Mouse (Mus musculus): ENCODE measurements around the gene Il34. TPM values are rescaled to one million over a fixed set of nuclear protein-coding genes. Genes with fewer than 3 reads are reported as not detected.
A peak's percentile ranks its signal among the peaks of the same experiment; 100 is the strongest.

Gene Il34
- polyA plus RNA-seq, 1 experiment from 2014 or later: 0.15 TPM

DNA sequence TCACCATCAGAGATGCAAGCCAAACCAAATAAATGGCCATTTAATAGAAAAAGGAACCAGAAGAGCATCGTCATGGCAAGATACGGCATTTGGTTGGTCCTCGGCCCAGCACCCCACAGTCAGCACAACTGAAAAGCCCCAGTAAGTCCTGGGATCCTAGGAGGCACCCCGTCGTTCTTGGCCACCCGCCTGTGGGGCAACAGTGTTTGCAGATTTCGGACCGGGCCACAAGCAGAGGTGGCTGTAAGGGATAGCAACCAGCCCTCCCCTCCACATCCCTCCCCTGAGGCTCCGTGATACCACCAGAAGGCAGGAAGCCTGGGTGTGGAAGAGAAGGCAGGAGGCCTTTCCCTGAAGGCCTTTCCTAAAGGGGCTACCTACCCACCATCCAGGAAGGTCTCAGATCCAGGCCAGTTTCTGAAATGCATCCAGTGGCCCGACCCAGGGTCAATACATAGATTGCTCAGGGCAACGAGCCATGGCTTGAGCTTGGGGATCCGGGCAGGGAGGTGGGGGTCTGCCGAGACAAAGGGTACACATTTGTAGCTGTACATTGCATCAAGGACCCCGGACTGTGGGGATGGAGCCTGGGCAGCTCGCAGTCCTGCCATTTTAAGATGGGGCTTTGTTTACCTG lies 63.8 kb downstream of the Il34 start:
- no peaks in the 10 kb centered on the region for H3K4me1 ChIP-seq (ENCODE audit: control insufficient read depth, insufficient read depth, low read length)
- H3K27ac ChIP-seq (replicated peaks; ENCODE audit: low read depth, low read length): no peak overlapping the region
- no peak overlapping the region for H3K9ac ChIP-seq (replicated peaks; ENCODE audit: low read length)
- no peak for ATAC-seq (replicated peaks; ENCODE audit: insufficient number of reproducible peaks, low FRiP score, low TSS enrichment, low read depth)
- no peak for DNase-seq (ENCODE audit: low spot score)
- no peak overlapping the region for H3K4me3 ChIP-seq (ENCODE audit: low read depth, low read length)
- peaks cover 8% of the 10 kb centered on the region for H3K36me3 ChIP-seq (replicated peaks; ENCODE audit: control insufficient read depth, insufficient read depth, low read depth, low read length)
- no peaks in the 10 kb centered on the region for H3K27me3 ChIP-seq (ENCODE audit: control insufficient read depth, insufficient read depth, low read length)
- 73% methylated on average over 15 of the region's 15 CpGs for WGBS
- H3K4me2 ChIP-seq (ENCODE audit: low read depth, low read length): no peak overlapping the region
- no peaks in the 10 kb centered on the region for H3K9me3 ChIP-seq (replicated peaks; ENCODE audit: control insufficient read depth, low read length)

DNA sequence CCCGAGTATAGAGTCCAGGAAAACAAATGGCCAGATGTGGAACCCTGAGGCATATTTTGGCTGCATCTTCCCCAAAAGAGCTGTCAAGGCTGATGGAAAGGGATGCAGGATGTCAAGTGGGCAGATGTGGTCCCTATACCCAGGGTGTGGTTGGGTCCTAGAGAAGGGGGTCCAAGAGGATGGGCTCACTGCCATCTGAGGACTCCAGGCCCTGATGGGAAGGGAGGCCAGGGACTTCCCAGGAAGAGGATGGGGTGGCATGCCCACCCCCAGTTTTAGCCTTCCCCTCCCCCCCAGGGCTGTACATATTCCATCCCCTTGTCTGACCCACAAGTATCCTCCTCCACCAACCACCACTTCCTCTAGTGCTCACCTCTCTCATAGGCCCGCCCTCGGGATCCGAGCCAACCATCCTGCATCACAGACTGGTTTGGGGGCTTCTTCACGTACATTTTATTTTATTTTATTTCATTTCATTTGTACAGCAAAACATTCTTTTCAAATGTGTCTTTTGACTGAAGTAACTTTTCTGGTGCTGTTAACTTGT lies 65.0 kb downstream of the Il34 start:
- WGBS: 86% methylated on average over 5 of the region's 5 CpGs
- no peak overlapping the region for H3K4me2 ChIP-seq (ENCODE audit: low read depth, low read length)
- H3K9me3 ChIP-seq (replicated peaks; ENCODE audit: control insufficient read depth, low read length): no peaks in the 10 kb centered on the region
- DNase-seq (ENCODE audit: low spot score): no peak
- H3K27ac ChIP-seq (replicated peaks; ENCODE audit: low read depth, low read length): no peak overlapping the region
- peaks cover 8% of the 10 kb centered on the region for H3K36me3 ChIP-seq (replicated peaks; ENCODE audit: control insufficient read depth, insufficient read depth, low read depth, low read length)
- no peak for ATAC-seq (replicated peaks; ENCODE audit: insufficient number of reproducible peaks, low FRiP score, low TSS enrichment, low read depth)
- no peaks in the 10 kb centered on the region for H3K27me3 ChIP-seq (ENCODE audit: control insufficient read depth, insufficient read depth, low read length)
- H3K9ac ChIP-seq (replicated peaks; ENCODE audit: low read length): no peak overlapping the region
- H3K4me1 ChIP-seq (ENCODE audit: control insufficient read depth, insufficient read depth, low read length): no peaks in the 10 kb centered on the region
- no peak overlapping the region for H3K4me3 ChIP-seq (ENCODE audit: low read depth, low read length)

DNA sequence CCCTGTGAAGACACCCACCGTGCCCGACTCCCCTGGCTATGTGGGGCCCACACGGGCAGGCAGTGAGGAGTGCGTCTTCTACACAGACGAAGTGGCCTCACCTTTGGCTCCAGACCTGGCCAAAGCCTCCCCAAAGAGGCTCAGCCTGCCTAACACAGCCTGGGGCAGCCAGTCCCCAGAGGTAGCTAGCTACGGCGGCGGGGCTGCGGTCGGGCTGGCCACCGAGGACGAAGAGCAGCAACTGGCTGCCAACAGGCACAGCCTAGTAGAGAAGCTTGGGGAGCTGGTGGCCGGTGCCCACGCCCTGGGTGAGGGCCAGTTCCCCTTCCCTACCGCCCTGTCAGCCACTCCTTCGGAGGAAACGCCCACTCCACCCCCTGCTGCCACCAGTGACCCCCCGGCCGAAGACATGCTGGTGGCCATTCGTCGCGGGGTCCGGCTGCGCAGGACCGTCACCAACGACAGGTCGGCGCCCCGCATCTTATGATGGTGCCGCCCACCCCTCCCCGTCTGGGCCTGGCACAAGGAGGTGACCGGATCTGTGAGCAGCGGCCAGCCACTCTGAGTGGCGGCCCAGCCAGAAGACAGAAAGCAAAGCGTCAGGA lies 67.0 kb downstream of the Il34 start:
- no peak for DNase-seq (ENCODE audit: low spot score)
- Histone ChIP-seq H3K27ac (replicated peaks; ENCODE audit: low read depth, low read length) (no peak overlapping the region), H3K9ac (replicated peaks; ENCODE audit: low read length) (no peak overlapping the region), H3K9me3 (replicated peaks; ENCODE audit: control insufficient read depth, low read length) (no peaks in the 10 kb centered on the region), H3K36me3 (replicated peaks; ENCODE audit: control insufficient read depth, insufficient read depth, low read depth, low read length) (peaks cover 8% of the 10 kb centered on the region), H3K4me3 (ENCODE audit: low read depth, low read length) (no peak overlapping the region), H3K4me1 (ENCODE audit: control insufficient read depth, insufficient read depth, low read length) (no peaks in the 10 kb centered on the region), H3K4me2 (ENCODE audit: low read depth, low read length) (no peak overlapping the region), H3K27me3 (ENCODE audit: control insufficient read depth, insufficient read depth, low read length) (no peaks in the 10 kb centered on the region)
- no peak for ATAC-seq (replicated peaks; ENCODE audit: insufficient number of reproducible peaks, low FRiP score, low TSS enrichment, low read depth)
- 94% methylated on average over 34 of the region's 35 CpGs for WGBS

DNA sequence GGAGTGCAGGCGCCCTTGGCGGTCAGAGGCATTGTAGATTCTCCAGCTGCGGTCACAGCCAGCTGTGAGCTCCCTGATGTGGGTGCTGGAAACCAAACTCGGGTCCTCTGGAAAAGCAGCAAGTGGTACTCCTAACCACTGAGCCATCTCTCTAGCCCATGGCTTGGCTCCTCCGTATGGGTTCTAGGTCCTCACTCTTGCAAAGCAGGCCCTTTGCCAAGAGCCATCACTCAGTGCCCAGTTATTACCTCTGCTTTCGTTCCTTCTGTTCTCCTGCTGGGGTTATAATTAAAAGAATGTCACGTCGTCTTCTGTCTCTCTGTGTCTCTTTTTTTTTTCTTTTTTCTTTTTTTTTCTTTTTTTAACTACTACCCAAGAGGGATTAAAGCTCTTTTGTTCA lies 72.7 kb downstream of the Il34 start:
- no peak overlapping the region for H3K4me2 ChIP-seq (ENCODE audit: low read depth, low read length)
- no peak overlapping the region for H3K27ac ChIP-seq (replicated peaks; ENCODE audit: low read depth, low read length)
- no peaks in the 10 kb centered on the region for H3K27me3 ChIP-seq (ENCODE audit: control insufficient read depth, insufficient read depth, low read length)
- 93% methylated on average over 8 of the region's 8 CpGs for WGBS
- ATAC-seq (replicated peaks; ENCODE audit: insufficient number of reproducible peaks, low FRiP score, low TSS enrichment, low read depth) (no peak), DNase-seq (ENCODE audit: low spot score) (no peak)
- no peaks in the 10 kb centered on the region for H3K4me1 ChIP-seq (ENCODE audit: control insufficient read depth, insufficient read depth, low read length)
- H3K9ac ChIP-seq (replicated peaks; ENCODE audit: low read length): no peak overlapping the region
- peaks cover 16% of the 10 kb centered on the region for H3K36me3 ChIP-seq (replicated peaks; ENCODE audit: control insufficient read depth, insufficient read depth, low read depth, low read length)
- H3K9me3 ChIP-seq (replicated peaks; ENCODE audit: control insufficient read depth, low read length): no peaks in the 10 kb centered on the region
- H3K4me3 ChIP-seq (ENCODE audit: low read depth, low read length): no peak overlapping the region

DNA sequence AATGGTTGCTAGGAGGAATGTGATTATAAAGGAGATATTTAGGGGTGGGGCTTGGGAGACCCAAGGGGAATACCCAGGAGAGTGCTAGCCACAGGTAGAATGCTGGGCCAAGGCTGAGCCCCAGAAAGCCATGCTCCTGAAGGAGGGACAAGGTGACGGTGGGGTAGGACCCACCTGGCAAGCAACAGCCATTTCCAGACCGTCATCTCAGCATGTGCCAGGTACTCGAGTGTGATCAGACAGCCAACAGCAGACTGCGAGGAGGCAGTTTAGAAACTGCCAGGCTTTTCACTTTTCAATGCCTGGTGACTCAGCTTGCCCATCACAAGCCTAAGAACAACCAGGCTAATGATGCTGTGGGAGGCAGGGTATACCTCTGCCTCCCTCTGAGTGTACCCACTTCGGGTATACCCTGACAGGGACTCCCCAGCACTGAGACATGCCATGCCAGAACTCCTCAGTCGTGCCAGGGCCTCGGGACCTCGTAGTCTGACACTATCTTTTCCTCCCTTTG lies 74.3 kb downstream of the Il34 start:
- H3K27ac ChIP-seq (replicated peaks; ENCODE audit: low read depth, low read length): no peak overlapping the region
- no peak for ATAC-seq (replicated peaks; ENCODE audit: insufficient number of reproducible peaks, low FRiP score, low TSS enrichment, low read depth)
- H3K4me3 ChIP-seq (ENCODE audit: low read depth, low read length): no peak overlapping the region
- no peaks in the 10 kb centered on the region for H3K27me3 ChIP-seq (ENCODE audit: control insufficient read depth, insufficient read depth, low read length)
- no peak for DNase-seq (ENCODE audit: low spot score)
- H3K9me3 ChIP-seq (replicated peaks; ENCODE audit: control insufficient read depth, low read length): no peaks in the 10 kb centered on the region
- no peak overlapping the region for H3K9ac ChIP-seq (replicated peaks; ENCODE audit: low read length)
- no peak overlapping the region for H3K4me2 ChIP-seq (ENCODE audit: low read depth, low read length)
- H3K4me1 ChIP-seq (ENCODE audit: control insufficient read depth, insufficient read depth, low read length): no peaks in the 10 kb centered on the region
- 89% methylated on average over 8 of the region's 8 CpGs for WGBS
- peaks cover 15% of the 10 kb centered on the region for H3K36me3 ChIP-seq (replicated peaks; ENCODE audit: control insufficient read depth, insufficient read depth, low read depth, low read length)

DNA sequence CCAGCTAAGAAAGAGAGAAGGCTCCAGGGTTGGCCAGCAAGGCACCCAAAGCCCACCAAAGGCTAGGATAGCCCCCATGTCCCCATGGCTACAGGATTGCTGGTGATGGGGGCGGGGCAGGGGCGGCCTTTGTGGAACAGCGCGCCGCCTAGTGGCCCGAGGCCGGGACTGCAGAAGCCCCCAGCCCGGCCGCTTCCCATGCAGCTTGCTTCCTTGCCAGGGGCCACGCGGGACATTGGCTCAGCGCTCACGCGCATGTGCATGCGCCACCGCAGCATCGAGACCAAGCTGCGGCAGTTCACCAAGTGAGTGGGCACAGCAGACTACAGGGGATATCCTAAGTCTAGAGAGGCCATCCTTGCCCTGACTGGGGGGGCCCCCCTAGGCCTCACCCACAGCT lies 78.8 kb downstream of the Il34 start:
- no peaks in the 10 kb centered on the region for H3K9me3 ChIP-seq (replicated peaks; ENCODE audit: control insufficient read depth, low read length)
- no peak overlapping the region for H3K4me3 ChIP-seq (ENCODE audit: low read depth, low read length)
- no peak overlapping the region for H3K4me2 ChIP-seq (ENCODE audit: low read depth, low read length)
- no peaks in the 10 kb centered on the region for H3K27me3 ChIP-seq (ENCODE audit: control insufficient read depth, insufficient read depth, low read length)
- peaks cover 13% of the 10 kb centered on the region for H3K36me3 ChIP-seq (replicated peaks; ENCODE audit: control insufficient read depth, insufficient read depth, low read depth, low read length)
- no peak overlapping the region for H3K9ac ChIP-seq (replicated peaks; ENCODE audit: low read length)
- peak; percentile 78 for DNase-seq (ENCODE audit: low spot score)
- 9% methylated on average over 18 of the region's 18 CpGs for WGBS
- H3K27ac ChIP-seq (replicated peaks; ENCODE audit: low read depth, low read length): no peak overlapping the region
- peaks cover 5% of the 10 kb centered on the region for H3K4me1 ChIP-seq (ENCODE audit: control insufficient read depth, insufficient read depth, low read length)
- ATAC-seq (replicated peaks; ENCODE audit: insufficient number of reproducible peaks, low FRiP score, low TSS enrichment, low read depth): no peak

DNA sequence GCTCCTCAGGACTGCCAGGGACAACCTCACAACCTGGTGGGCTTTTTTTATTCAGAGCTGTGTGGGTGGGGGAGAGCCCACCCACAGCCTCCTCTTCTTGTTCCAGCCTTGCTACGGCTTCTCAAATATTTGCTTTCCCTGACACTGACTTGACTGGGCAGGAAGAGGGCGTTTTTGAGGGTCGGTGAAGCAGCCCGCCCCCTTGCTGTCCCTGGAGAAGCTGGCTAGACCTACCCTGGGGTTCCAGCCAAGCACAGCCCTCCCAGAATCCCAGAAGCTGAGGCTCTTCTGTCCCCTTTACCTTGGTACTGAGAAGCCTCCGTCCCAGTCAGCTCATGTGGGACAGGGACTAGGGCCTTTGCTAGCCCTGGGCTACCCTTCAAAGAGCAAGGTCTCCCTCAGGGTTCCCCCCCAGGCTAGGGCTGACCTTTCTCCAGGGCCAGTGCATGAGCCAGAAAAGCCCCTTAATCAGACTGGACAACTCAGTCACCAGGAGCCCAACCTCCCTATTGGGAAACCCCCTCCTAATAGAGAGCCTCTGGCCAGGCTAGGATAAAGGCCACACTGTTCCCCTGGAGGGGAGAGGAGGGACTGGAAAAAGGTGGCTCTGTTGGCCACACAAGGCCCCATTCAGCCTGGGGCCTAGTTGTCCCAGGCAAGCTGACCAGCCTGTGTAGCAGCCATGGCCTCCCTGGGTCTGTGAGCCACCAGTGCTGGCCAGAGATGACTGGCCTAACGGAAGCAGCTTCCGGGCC lies 80.5 kb downstream of the Il34 start:
- Histone ChIP-seq H3K27me3 (ENCODE audit: control insufficient read depth, insufficient read depth, low read length) (no peaks in the 10 kb centered on the region), H3K4me3 (ENCODE audit: low read depth, low read length) (no peak overlapping the region), H3K36me3 (replicated peaks; ENCODE audit: control insufficient read depth, insufficient read depth, low read depth, low read length) (peaks cover 13% of the 10 kb centered on the region), H3K4me2 (ENCODE audit: low read depth, low read length) (no peak overlapping the region), H3K4me1 (ENCODE audit: control insufficient read depth, insufficient read depth, low read length) (peaks cover 11% of the 10 kb centered on the region), H3K9ac (replicated peaks; ENCODE audit: low read length) (peak overlapping the region; percentile 34; the same call in 1 of the 2 replicates), H3K9me3 (replicated peaks; ENCODE audit: control insufficient read depth, low read length) (no peaks in the 10 kb centered on the region), H3K27ac (replicated peaks; ENCODE audit: low read depth, low read length) (0 out of 2 replicates have a peak overlapping the region, but pooled peaks have one; percentile 13)
- WGBS: 35% methylated on average over 7 of the region's 7 CpGs
- DNase-seq (ENCODE audit: low spot score): no peak
- ATAC-seq (replicated peaks; ENCODE audit: insufficient number of reproducible peaks, low FRiP score, low TSS enrichment, low read depth): no peak

DNA sequence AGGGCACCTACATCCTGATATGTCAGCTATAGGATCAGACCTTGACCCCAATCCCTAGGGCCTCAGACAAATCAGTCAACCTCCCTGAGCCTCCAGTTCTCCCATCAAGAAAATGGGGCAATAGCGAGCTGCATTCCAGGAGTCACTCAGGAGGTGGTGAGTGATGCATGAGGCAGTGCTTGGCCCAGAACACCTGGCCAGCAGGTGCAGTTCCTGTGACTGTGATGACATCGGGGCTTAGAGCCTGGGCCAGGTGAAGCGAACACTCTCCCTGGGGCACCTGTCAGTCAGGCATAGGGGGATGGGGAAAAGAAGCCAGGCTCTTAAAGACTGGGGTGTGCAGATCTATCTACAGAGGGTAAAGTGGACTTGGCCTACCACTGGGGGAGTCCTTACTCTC lies 81.2 kb downstream of the Il34 start:
- DNase-seq (ENCODE audit: low spot score): no peak
- Histone ChIP-seq H3K4me3 (ENCODE audit: low read depth, low read length) (no peak overlapping the region), H3K9ac (replicated peaks; ENCODE audit: low read length) (no peak overlapping the region), H3K4me1 (ENCODE audit: control insufficient read depth, insufficient read depth, low read length) (peaks cover 15% of the 10 kb centered on the region), H3K9me3 (replicated peaks; ENCODE audit: control insufficient read depth, low read length) (no peaks in the 10 kb centered on the region), H3K27ac (replicated peaks; ENCODE audit: low read depth, low read length) (no peak overlapping the region), H3K27me3 (ENCODE audit: control insufficient read depth, insufficient read depth, low read length) (no peaks in the 10 kb centered on the region), H3K4me2 (ENCODE audit: low read depth, low read length) (no peak overlapping the region), H3K36me3 (replicated peaks; ENCODE audit: control insufficient read depth, insufficient read depth, low read depth, low read length) (peaks cover 13% of the 10 kb centered on the region)
- 76% methylated on average over 3 of the region's 3 CpGs for whole genome bisulfite sequencing
- no peak for ATAC-seq (replicated peaks; ENCODE audit: insufficient number of reproducible peaks, low FRiP score, low TSS enrichment, low read depth)
